Mouse (Mus musculus) naive thymus-derived CD4-positive, alpha-beta T cell, adult 5 months (primary cell): ENCODE measurements around the gene Ptgir. TPM values are rescaled to one million over a fixed set of nuclear protein-coding genes. Genes with fewer than 3 reads are reported as not detected.

Experiments
- polyA plus RNA-seq: library from polyadenylated mRNA; unstranded; fragments of 100-300 nt; shearing (Covaris generic); gene quantifications from one replicate; pipeline ENCODE4 v1.2.1, GENCODE M21; 2017

Ptgir gene
- 4.1 TPM for polyA plus RNA-seq

GRCm38 (mm10) chr7:16906281-16906680 lies at the start of gene Ptgir:
Gene Ptgir (plus strand): TSS chr7:16906490.

GRCm38 (mm10) chr7:16875310-16875325 lies 31.2 kb upstream of the Ptgir start, which contains the start of gene Dact3:
Gene Dact3 (plus strand): TSS chr7:16875317.

DNA sequence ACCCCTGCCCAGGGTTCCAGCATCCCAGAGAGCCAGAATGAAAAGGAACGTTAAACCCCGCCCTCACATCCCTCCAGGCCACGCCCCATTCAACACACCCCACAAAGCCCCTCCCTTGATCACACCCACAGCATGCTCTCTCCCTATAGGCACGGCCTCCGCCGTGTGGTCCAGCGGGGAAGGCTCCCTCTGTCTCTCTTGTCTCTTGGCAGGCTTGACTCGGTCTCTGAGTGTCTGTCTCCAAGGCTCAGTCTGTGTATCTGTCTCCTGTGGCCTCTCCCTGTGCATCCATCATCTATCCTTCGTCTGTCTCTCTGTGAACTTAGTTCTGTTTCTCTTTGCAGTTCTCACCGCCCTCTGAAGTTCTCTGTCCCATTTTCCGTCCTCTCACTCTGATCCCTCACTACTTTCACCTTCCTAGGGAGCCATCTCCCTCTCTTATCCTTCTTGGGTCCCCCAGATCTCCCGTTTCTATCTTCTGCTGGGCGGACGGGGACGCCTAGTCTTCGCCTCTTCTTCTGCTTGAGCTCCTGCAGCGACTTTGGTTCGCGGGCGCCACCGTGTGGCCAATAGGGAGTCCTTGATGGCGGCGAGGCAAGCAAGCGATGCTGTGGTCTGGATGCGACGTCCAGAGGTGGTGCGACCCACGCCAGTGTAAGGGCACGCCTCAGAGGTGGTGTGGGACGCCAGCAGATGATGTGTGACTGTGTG lies 14.5 kb upstream of the Ptgir start, which contains the start of gene Gng8:
TSS of gene Gng8 (plus strand) at position 146 of the 711 bp plus-strand sequence.

DNA sequence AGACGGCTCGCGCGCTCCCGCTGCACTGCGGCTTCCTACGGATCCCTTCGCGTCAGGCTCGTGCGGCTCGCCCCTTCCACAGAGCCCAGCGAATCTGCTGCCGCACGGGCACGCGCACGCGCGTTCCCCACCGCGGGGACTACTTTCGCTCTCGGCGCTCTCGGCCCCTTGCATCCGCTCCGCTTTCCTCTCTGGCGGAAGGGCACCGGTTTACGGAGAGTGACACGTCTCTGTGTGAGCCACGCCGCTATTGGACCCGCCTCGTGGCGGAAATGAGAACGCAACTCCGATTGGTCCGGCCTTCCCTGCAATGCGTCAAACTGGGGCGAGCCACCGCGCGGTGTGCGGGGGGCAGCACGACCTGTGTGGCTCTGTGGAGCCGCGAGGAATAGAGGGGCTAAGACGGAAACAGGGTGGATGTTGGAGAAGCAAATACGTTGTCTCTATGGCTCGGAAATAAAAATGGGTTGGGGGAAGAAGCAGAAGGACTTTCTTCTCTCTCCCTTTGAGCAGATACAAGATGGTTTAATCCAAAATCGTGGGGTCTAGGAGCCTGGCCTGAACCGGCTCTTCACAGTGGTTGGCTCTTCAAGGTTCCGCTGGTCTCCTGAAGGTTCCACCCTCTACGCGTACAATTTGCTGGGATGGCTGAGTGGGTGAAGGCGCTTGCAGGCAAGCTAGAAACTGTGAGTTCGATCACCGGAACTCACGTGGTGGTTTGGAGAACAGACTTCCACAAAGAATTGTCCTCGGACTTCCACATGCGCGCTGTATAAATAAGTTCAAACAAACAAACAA lies 17.9 kb downstream of the Ptgir start, which contains the start of gene Calm3:
TSS of gene Calm3 (minus strand) at position 78 of the 798 bp plus-strand sequence.

GRCm38 (mm10) chr7:16944061-16944807 lies 37.9 kb downstream of the Ptgir start, which contains the start of gene Pnmal2:
Gene Pnmal2 (plus strand): TSS chr7:16944682.

DNA sequence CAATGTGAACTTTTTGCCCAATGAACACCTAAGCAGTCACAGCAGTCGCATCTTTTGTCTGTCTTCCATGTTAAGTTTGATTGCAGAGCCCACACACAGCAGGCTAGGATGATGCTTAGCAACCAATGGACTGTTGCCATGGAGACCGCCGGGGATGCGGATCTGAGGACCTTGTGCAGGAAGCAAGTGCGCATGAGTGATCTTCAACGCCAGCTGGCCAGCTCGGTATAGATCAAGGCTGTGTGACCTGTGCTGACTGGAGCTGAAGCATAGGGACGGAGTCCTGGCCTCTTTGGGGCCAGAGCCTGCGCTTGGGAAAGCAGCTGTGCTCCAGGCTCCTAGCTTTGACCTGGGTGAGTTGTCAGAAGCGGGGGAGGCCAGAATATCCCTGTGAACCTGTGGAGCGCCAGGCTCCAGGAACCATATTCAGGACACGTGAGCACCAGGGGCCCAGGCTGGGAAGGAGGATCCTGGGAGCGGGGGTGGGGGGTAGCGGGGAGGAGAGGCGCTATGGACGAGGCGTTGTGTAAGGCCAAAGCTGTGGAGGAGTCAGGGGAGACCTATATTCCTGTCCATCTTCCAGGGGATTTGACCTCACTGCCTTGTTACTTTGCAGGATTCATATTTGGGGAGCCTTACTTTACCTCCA lies 53.4 kb downstream of the Ptgir start, which contains the start of gene Pnmal1:
TSS of gene Pnmal1 (plus strand) at position 141 of the 649 bp plus-strand sequence.

Other genes starting within 250 kb of the Ptgir start
- gene Ceacam15, start 230.8 kb upstream of the Ptgir start, polyA plus RNA-seq = not detected
- gene Ceacam9, start 184.6 kb upstream of the Ptgir start, polyA plus RNA-seq = not detected
- gene Ap2s1, start 168.1 kb upstream of the Ptgir start, polyA plus RNA-seq = 85.8 TPM
- gene Slc1a5, start 125.2 kb upstream of the Ptgir start, polyA plus RNA-seq = 258 TPM
- 79.3 TPM for gene Strn4, start 90.6 kb upstream of the Ptgir start, polyA plus RNA-seq
- gene Fkrp, start 89.8 kb upstream of the Ptgir start, polyA plus RNA-seq = 22.8 TPM
- 220 TPM for gene Prkd2, start 63.6 kb upstream of the Ptgir start, polyA plus RNA-seq
- gene Dact3, start 31.2 kb upstream of the Ptgir start, polyA plus RNA-seq = 0.15 TPM
- gene Gng8, start 14.7 kb upstream of the Ptgir start, polyA plus RNA-seq = not detected
- 59.6 TPM for gene Calm3, start 17.6 kb downstream of the Ptgir start, polyA plus RNA-seq
- not detected for gene Pnmal2, start 38.2 kb downstream of the Ptgir start, polyA plus RNA-seq
- gene Pnmal1, start 53.2 kb downstream of the Ptgir start, polyA plus RNA-seq = not detected
- 1.2 TPM for gene Gm42372, start 76.6 kb downstream of the Ptgir start, polyA plus RNA-seq
- gene Ccdc8, start 86.2 kb downstream of the Ptgir start, polyA plus RNA-seq = 0.07 TPM
- gene Ppp5c, start 121.4 kb downstream of the Ptgir start, polyA plus RNA-seq = 92.2 TPM
- 0.27 TPM for gene Hif3a, start 155.9 kb downstream of the Ptgir start, polyA plus RNA-seq
- 0.39 TPM for gene Psg16, start 167.6 kb downstream of the Ptgir start, polyA plus RNA-seq
- not detected for gene Ceacam3, start 243.8 kb downstream of the Ptgir start, polyA plus RNA-seq